Mouse (Mus musculus) intestine, embryonic 15.5 days (tissue): Measurements from ENCODE around the gene Gm13697. TPM values are rescaled to one million over a fixed set of nuclear protein-coding genes. Genes with fewer than 3 reads are reported as not detected.
"Not testable (repeated sequence)": the region's sequence is repeated elsewhere in the genome, so short reads cannot be mapped to it uniquely, and the experiment has no call there.

Experiments used
- ATAC-seq: fragments of 200-750 bp; cut with Nextera tagmentation; 2 replicates; pipeline ENCODE4 v1.8.0; 2017; ENCODE audit warnings: moderate TSS enrichment, moderate library complexity
- H3K27ac ChIP-seq: fragments of 300-500 bp; sonication (generic); 2 replicates; pipeline ENCODE4 v1.5.1; 2015; ENCODE audit warnings: mild to moderate bottlenecking, inconsistent platforms
- H3K27me3 ChIP-seq: fragments of 300-500 bp; sonication (generic); replicated peaks from 2 replicates; pipeline ENCODE4 v1.6.1; 2015; ENCODE audit warnings: inconsistent platforms
- H3K36me3 ChIP-seq: fragments of 300-500 bp; sonication (generic); 2 replicates; pipeline ENCODE4 v1.6.1; 2015; ENCODE audit warnings: inconsistent platforms
- H3K4me1 ChIP-seq: fragments of 300-500 bp; sonication (generic); replicated peaks from 2 replicates; pipeline ENCODE4 v1.6.1; 2015; ENCODE audit warnings: inconsistent platforms
- H3K4me2 ChIP-seq: fragments of 300-500 bp; sonication (generic); replicated peaks from 2 replicates; pipeline ENCODE4 v1.6.1; 2015; ENCODE audit warnings: mild to moderate bottlenecking, inconsistent platforms
- H3K4me3 ChIP-seq: fragments of 300-500 bp; sonication (generic); replicated peaks from 2 replicates; pipeline ENCODE4 v1.5.1; 2015; ENCODE audit warnings: inconsistent platforms
- H3K9ac ChIP-seq: fragments of 300-500 bp; sonication (generic); 2 replicates; pipeline ENCODE4 v1.6.1; 2015; ENCODE audit warnings: inconsistent platforms
- H3K9me3 ChIP-seq: fragments of 300-500 bp; sonication (generic); 2 replicates; pipeline ENCODE4 v1.6.1; 2016; ENCODE audit warnings: inconsistent platforms
- WGBS: fragments of 180-500 bp; shearing (Covaris S2); methylation state at CpG from one replicate; pipeline ENCODE4 v1.1.7; 2015; 5-methylcytosine and 5-hydroxymethylcytosine counted together
- polyA plus RNA-seq: library from polyadenylated mRNA; unstranded; fragments of >200 nt; fragmentation: Nextera tagmentation; extraction: Ambion mirVana; gene quantifications from 2 replicates; pipeline ENCODE4 v1.2.1, GENCODE M21; 2015

Gene Gm13697
- polyA plus RNA-seq, result not detected in 2 replicates

- not testable (repeated sequence) for H3K4me1 ChIP-seq, H3K27me3 ChIP-seq, ATAC-seq, H3K36me3 ChIP-seq, H3K4me3 ChIP-seq, H3K27ac ChIP-seq, H3K9ac ChIP-seq, H3K9me3 ChIP-seq, H3K4me2 ChIP-seq
- WGBS, result no CpG with 5 or more reads among the region's 6 CpGs
Measured at GRCm38 (mm10) chr2:83984443-83984842, at the start of gene Gm13697. TSS of gene Gm13697 (plus strand) at chr2:83984743.

DNA sequence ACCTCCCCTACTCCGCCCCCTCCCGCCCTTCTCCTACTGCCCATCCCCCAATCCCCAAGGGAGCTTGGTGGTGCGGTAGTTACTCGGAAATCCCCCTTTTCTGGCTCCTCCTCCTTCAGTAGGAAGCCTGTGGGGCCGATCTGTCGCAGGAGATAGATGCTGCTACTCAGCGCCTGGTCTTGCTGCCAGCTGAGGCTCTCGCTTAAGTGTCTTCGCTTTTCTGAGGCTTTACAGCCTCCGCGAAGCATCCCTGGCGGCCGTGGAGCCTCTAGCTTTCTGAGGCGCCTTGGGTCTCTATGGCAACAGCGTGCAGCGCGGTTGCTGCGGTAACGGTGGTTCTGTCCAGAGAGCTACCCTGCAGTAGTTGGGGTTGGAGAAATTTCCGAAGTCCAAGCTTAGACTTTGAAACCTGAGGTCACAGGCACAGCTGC lies 43.6 kb upstream of the Gm13697 start, which contains the start of gene Zswim2:
Gene Zswim2, minus strand, starts transcription at position 298 of the 431 bp plus-strand sequence.
- no peak within 1 kb of the TSS for H3K27ac ChIP-seq
- H3K9ac ChIP-seq, result no peak within 1 kb of the TSS
- ATAC-seq, result peak; percentile 86
- WGBS, result 1% methylated on average over 20 of the region's 20 CpGs
- no peaks in the 10 kb centered on the region for H3K36me3 ChIP-seq
- peak within 1 kb of the TSS; percentile 56 for H3K4me2 ChIP-seq
- H3K4me3 ChIP-seq, result peak within 1 kb of the TSS; percentile 11; the same call in 1 of the 2 replicates
- 0 out of 2 replicates have a peak, but pooled peaks cover 4% of the 10 kb centered on the region for H3K4me1 ChIP-seq
- no peaks in the 10 kb centered on the region for H3K9me3 ChIP-seq
- H3K27me3 ChIP-seq, result no peaks in the 10 kb centered on the region

GRCm38 (mm10) chr2:83941378-83941777 lies 43.2 kb upstream of the Gm13697 start:
- no peaks in the 10 kb centered on the region for H3K9me3 ChIP-seq
- H3K4me2 ChIP-seq, result peak overlapping the region; percentile 56; the same call in 1 of the 2 replicates
- 0 out of 2 replicates have a peak, but pooled peaks cover 4% of the 10 kb centered on the region for H3K4me1 ChIP-seq
- H3K9ac ChIP-seq, result no peak overlapping the region
- H3K36me3 ChIP-seq, result no peaks in the 10 kb centered on the region
- no peak overlapping the region for H3K27ac ChIP-seq
- no peak overlapping the region for H3K4me3 ChIP-seq
- no peak for ATAC-seq
- 45% methylated on average over 3 of the region's 3 CpGs for WGBS
- no peaks in the 10 kb centered on the region for H3K27me3 ChIP-seq

DNA sequence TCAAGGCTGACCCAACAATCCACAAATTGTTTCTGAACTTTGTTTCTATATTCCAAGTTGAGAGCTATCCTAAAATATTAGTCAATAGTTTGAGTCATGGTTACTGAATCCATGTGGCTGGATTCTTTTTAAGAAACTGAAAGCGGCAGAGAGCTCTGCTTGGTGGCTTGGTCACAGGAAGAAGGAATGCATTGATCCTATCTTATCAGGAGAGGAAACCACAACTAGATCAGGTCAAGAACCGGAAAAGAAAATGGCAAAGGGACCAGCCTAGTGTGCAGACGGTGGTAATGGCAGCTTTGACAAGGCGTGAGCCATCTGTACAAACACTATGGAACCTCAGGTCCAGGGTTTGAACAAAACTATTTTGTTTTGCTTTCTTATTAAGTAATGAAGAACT lies 42.8 kb upstream of the Gm13697 start:
- no peak for ATAC-seq
- Histone ChIP-seq H3K4me3 (no peak overlapping the region), H3K27me3 (no peaks in the 10 kb centered on the region), H3K27ac (no peak overlapping the region), H3K4me2 (no peak overlapping the region), H3K9ac (no peak overlapping the region), H3K9me3 (no peaks in the 10 kb centered on the region), H3K36me3 (no peaks in the 10 kb centered on the region), H3K4me1 (0 out of 2 replicates have a peak, but pooled peaks cover 4% of the 10 kb centered on the region)
- WGBS, result 64% methylated on average over 4 of the region's 4 CpGs

DNA sequence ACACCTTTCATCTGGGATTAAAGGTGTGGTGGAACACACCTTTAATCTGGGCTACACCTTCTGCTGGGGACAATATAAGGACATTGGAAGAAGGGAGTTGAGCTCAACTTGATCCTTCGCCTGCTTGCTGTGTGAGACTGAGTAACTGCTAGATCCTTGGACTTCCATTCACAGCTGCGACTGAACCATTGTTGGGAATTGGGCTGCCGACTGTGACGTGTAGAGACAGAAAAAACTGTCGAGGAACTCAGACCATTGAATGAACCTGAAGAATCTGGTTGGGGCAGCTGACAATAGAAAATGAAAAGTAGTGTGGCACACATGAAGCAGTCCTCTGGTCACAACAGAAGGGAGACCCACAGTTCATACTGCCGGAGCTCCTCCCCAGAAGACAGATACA lies 29.1 kb upstream of the Gm13697 start, which contains the start of gene Gm13698:
Gene Gm13698, plus strand, starts transcription at position 301 of the 400 bp plus-strand sequence.
- not testable (repeated sequence) for H3K36me3 ChIP-seq, H3K27ac ChIP-seq, H3K9ac ChIP-seq, H3K9me3 ChIP-seq, H3K4me2 ChIP-seq, H3K4me3 ChIP-seq, H3K4me1 ChIP-seq, ATAC-seq, H3K27me3 ChIP-seq
- WGBS, result no CpG with 5 or more reads among the region's 6 CpGs

DNA sequence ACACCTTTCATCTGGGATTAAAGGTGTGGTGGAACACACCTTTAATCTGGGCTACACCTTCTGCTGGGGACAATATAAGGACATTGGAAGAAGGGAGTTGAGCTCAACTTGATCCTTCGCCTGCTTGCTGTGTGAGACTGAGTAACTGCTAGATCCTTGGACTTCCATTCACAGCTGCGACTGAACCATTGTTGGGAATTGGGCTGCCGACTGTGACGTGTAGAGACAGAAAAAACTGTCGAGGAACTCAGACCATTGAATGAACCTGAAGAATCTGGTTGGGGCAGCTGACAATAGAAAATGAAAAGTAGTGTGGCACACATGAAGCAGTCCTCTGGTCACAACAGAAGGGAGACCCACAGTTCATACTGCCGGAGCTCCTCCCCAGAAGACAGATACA lies 23.3 kb upstream of the Gm13697 start, which contains the start of gene Gm13693:
Gene Gm13693, plus strand, starts transcription at position 301 of the 400 bp plus-strand sequence.
- H3K4me1 ChIP-seq, H3K27me3 ChIP-seq, H3K4me2 ChIP-seq, ATAC-seq, H3K9me3 ChIP-seq, H3K9ac ChIP-seq, H3K36me3 ChIP-seq, H3K27ac ChIP-seq, H3K4me3 ChIP-seq: not testable (repeated sequence)
- WGBS, result no CpG with 5 or more reads among the region's 6 CpGs

GRCm38 (mm10) chr2:83967013-83967412 lies 17.5 kb upstream of the Gm13697 start, which contains the start of gene Gm13695:
TSS of gene Gm13695 (plus strand) at chr2:83967313.
- H3K9me3 ChIP-seq, H3K4me2 ChIP-seq, H3K4me1 ChIP-seq, H3K4me3 ChIP-seq, H3K27ac ChIP-seq, ATAC-seq, H3K9ac ChIP-seq, H3K27me3 ChIP-seq, H3K36me3 ChIP-seq: not testable (repeated sequence)
- WGBS, result no CpG with 5 or more reads among the region's 6 CpGs

DNA sequence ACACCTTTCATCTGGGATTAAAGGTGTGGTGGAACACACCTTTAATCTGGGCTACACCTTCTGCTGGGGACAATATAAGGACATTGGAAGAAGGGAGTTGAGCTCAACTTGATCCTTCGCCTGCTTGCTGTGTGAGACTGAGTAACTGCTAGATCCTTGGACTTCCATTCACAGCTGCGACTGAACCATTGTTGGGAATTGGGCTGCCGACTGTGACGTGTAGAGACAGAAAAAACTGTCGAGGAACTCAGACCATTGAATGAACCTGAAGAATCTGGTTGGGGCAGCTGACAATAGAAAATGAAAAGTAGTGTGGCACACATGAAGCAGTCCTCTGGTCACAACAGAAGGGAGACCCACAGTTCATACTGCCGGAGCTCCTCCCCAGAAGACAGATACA lies 11.7 kb upstream of the Gm13697 start, which contains the start of gene Gm13696:
Gene Gm13696, plus strand, starts transcription at position 301 of the 400 bp plus-strand sequence.
- not testable (repeated sequence) for H3K4me1 ChIP-seq, H3K27ac ChIP-seq, ATAC-seq, H3K27me3 ChIP-seq, H3K36me3 ChIP-seq, H3K4me2 ChIP-seq, H3K9me3 ChIP-seq, H3K4me3 ChIP-seq, H3K9ac ChIP-seq
- no CpG with 5 or more reads among the region's 6 CpGs for WGBS

DNA sequence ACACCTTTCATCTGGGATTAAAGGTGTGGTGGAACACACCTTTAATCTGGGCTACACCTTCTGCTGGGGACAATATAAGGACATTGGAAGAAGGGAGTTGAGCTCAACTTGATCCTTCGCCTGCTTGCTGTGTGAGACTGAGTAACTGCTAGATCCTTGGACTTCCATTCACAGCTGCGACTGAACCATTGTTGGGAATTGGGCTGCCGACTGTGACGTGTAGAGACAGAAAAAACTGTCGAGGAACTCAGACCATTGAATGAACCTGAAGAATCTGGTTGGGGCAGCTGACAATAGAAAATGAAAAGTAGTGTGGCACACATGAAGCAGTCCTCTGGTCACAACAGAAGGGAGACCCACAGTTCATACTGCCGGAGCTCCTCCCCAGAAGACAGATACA lies 5.9 kb upstream of the Gm13697 start, which contains the start of gene Gm13694:
Gene Gm13694, plus strand, starts transcription at position 301 of the 400 bp plus-strand sequence.
- not testable (repeated sequence) for H3K9ac ChIP-seq, H3K4me1 ChIP-seq, H3K4me3 ChIP-seq, H3K4me2 ChIP-seq, H3K27ac ChIP-seq, H3K36me3 ChIP-seq, ATAC-seq, H3K27me3 ChIP-seq, H3K9me3 ChIP-seq
- no CpG with 5 or more reads among the region's 6 CpGs for WGBS

DNA sequence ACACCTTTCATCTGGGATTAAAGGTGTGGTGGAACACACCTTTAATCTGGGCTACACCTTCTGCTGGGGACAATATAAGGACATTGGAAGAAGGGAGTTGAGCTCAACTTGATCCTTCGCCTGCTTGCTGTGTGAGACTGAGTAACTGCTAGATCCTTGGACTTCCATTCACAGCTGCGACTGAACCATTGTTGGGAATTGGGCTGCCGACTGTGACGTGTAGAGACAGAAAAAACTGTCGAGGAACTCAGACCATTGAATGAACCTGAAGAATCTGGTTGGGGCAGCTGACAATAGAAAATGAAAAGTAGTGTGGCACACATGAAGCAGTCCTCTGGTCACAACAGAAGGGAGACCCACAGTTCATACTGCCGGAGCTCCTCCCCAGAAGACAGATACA lies 5.7 kb downstream of the Gm13697 start, which contains the start of gene Gm13691:
Gene Gm13691, plus strand, starts transcription at position 301 of the 400 bp plus-strand sequence.
- WGBS, result no CpG with 5 or more reads among the region's 6 CpGs
- H3K27me3 ChIP-seq, H3K4me1 ChIP-seq, H3K9ac ChIP-seq, H3K4me3 ChIP-seq, H3K4me2 ChIP-seq, H3K27ac ChIP-seq, ATAC-seq, H3K36me3 ChIP-seq, H3K9me3 ChIP-seq: not testable (repeated sequence)

DNA sequence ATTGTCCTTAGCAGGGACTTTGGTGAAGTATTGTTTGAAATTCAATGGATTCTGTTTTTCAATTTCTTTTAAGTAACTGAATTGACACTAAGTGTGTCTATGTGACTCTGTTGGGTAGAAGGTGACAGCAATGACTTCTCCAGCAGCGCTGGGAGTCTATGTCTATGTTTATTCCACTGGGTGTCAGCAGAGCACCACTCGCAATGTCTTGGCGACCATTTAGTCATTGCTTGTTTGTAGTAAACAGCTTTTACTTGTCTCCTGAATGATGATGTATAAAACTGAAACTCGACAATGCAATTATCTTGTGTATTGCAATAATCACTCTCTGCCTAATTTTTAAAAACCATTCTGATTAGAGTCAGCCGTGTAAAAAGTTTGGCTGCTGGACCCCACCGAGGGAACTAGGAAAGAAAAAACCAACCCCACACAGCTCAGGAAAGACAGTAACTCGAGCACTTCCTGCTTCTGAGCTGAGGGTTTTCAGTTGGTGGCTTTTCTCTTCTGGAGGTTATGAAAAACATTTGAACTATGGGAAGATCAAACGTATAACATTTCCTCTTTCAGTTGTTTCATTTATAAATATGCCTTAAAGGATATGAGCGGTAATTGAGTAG lies 9.2 kb downstream of the Gm13697 start:
- H3K4me2 ChIP-seq, H3K27ac ChIP-seq, H3K9ac ChIP-seq, ATAC-seq, H3K4me3 ChIP-seq, H3K9me3 ChIP-seq, H3K36me3 ChIP-seq, H3K4me1 ChIP-seq, H3K27me3 ChIP-seq: not testable (repeated sequence)
- 43% methylated on average over 8 of the region's 9 CpGs for WGBS

- H3K27ac ChIP-seq, H3K27me3 ChIP-seq, H3K4me1 ChIP-seq, H3K4me2 ChIP-seq, H3K36me3 ChIP-seq, H3K9me3 ChIP-seq, H3K9ac ChIP-seq, H3K4me3 ChIP-seq, ATAC-seq: not testable (repeated sequence)
- WGBS, result 100% methylated on average over 3 of the region's 3 CpGs
Measured at GRCm38 (mm10) chr2:83994526-83994925, 10.0 kb downstream of the Gm13697 start.

GRCm38 (mm10) chr2:84008913-84009312 lies 24.4 kb downstream of the Gm13697 start:
- Histone ChIP-seq H3K9ac (no peak overlapping the region), H3K36me3 (no peaks in the 10 kb centered on the region), H3K4me1 (no peaks in the 10 kb centered on the region), H3K4me3 (no peak overlapping the region), H3K9me3 (no peaks in the 10 kb centered on the region), H3K27ac (no peak overlapping the region), H3K27me3 (no peaks in the 10 kb centered on the region), H3K4me2 (no peak overlapping the region)
- no peak for ATAC-seq
- 48% methylated on average over 1 of the region's 1 CpGs for WGBS
